Mouse (Mus musculus) bone marrow macrophage, adult 2 months (primary cell): ENCODE data around the gene Igf1r.

ENCODE experiments used
- CTCF ChIP-seq: IDR thresholded peaks from 2 replicates; pipeline ENCODE4 v1.5.1; 2012; ENCODE audit warnings: low read depth, mild to moderate bottlenecking, low read length, moderate library complexity
- POLR2A ChIP-seq: IDR thresholded peaks from 2 replicates; pipeline ENCODE4 v1.6.1; 2012; ENCODE audit warnings: mild to moderate bottlenecking, low read depth, low read length, borderline replicate concordance

DNA sequence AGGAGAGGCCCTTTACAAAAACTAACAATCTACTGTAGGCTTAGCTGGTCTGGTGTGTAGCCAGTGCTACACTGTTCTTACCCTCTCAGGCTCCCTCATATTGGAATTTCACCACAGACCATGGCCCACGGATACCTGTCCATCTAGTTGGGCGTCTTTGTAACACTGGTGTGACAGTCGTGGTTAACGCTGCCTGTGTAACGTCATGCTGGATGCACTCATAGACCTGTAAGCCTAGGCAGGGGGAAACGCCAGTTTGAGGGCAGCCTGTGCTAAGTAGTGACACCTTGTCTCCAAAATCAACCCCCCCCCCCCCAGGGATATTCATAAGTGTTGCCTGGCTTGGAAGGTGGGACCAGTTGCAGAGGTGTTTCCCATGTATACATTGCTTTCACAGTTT is 4.7 kb downstream of the Igf1r start:
- no peak for TF ChIP-seq CTCF
- TF ChIP-seq POLR2A = no peak
